Mouse (Mus musculus): ENCODE results near the gene 6430550D23Rik. TPM values are rescaled to one million over a fixed set of nuclear protein-coding genes. Genes with fewer than 3 reads are reported as not detected.

Gene 6430550D23Rik
- polyA plus RNA-seq (2014; fragmentation: Nextera tagmentation; extraction: Ambion mirVana), result 0.47 and 1.7 TPM in 2 replicates

DNA sequence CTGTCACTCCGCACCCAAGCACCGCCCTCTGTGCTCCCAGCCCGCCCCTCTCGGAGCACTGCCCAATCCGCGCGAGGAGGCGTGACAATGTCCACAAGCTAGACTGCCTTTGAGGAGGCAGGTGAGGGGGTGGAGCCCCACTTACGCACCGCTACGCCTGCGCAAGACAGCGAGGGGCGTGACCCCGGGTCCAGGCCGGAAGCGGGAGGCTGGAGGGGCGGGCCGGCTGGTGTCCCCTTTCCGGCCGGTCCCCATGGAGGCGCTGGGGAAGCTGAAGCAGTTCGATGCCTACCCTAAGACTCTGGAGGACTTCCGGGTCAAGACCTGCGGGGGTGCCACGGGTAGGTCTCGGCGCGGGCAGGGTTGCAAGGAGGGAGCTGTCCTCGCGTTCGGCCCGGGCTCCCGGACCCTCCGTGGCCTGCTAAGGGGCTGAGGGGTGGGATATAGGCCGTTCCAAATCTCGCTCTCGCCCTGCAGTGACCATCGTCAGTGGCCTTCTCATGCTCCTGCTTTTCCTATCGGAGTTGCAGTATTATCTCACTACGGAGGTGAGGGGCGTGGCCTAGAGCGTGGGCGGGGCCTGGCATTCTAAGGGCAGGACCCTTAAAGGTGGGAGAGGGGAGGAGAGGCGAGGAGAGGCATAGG is at the start of gene 6430550D23Rik, which contains the start of gene Ergic3:
TSS of gene 6430550D23Rik (minus strand) at position 90 of the 645 bp plus-strand sequence.
TSS of gene Ergic3 (plus strand) at position 158 of the 645 bp plus-strand sequence.
- no peaks in the 10 kb centered on the region for H3K27me3 ChIP-seq (ENCODE audit: control insufficient read depth, insufficient read depth, low read length)
- no peaks in the 10 kb centered on the region for H3K9me3 ChIP-seq (ENCODE audit: control insufficient read depth, low read length)
- WGBS, result under 1% methylated on average over 45 of the region's 45 CpGs
- H3K4me3 ChIP-seq (ENCODE audit: control insufficient read depth in 1 of 2, insufficient read depth in 1 of 2, low read depth in 1 of 2, low read length in 2 of 2), result peak within 1 kb of the TSS; percentile 73 to 76
- peaks cover 5 to 8% of the 10 kb centered on the region in 2 experiments; a peak in 2 of 4 replicates for H3K4me1 ChIP-seq (ENCODE audit: control insufficient read depth in 2 of 2, insufficient read depth in 2 of 2, low read length in 2 of 2)
- peaks cover 32% of the 10 kb centered on the region for H3K36me3 ChIP-seq (ENCODE audit: control insufficient read depth, insufficient read depth, low read length)
- peak within 1 kb of the TSS; percentile 81 for H3K9ac ChIP-seq (ENCODE audit: low read length)
- ATAC-seq (ENCODE audit: insufficient number of reproducible peaks, insufficient read depth, low FRiP score, low read depth), result peak; percentile 99
- peak within 1 kb of the TSS; percentile 74 for H3K4me2 ChIP-seq (ENCODE audit: low read length)
- H3K27ac ChIP-seq (replicated peaks in 1 of 2; ENCODE audit: control insufficient read depth in 1 of 2, insufficient read depth in 1 of 2, low read depth in 2 of 2, low read length in 2 of 2), result peak within 1 kb of the TSS; percentile 10 to 52; a peak in 2 of 4 replicates

DNA sequence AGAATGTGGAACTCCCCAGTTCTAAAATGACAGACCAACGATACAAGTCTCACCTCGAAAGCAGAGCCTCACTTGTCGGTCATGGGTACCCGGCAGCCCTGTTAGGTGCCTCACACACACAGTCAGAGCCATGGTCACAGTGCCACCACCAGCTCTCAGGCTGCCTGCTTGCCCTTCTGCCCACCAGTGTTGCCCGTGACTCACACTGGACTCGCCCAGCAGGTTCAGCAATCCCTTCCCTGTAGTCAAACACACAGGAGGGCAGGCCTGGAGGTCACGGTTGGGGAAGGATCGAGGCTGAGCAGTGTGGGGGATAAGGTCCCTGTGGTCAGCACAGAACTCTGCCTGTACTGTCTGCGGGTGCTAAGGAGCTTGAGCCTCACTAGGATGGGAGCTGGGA is 45.0 kb upstream of the 6430550D23Rik start, which contains the start of gene Fer1l4:
TSS of gene Fer1l4 (minus strand) at position 132 of the 400 bp plus-strand sequence.
- Histone ChIP-seq H3K27me3 (ENCODE audit: control insufficient read depth, insufficient read depth, low read length) (peaks cover 5% of the 10 kb centered on the region; the same call in 1 of the 2 replicates), H3K4me3 (ENCODE audit: control insufficient read depth in 1 of 2, insufficient read depth in 1 of 2, low read depth in 1 of 2, low read length in 2 of 2) (no peak within 1 kb of the TSS), H3K27ac (replicated peaks in 1 of 2; ENCODE audit: control insufficient read depth in 1 of 2, insufficient read depth in 1 of 2, low read depth in 2 of 2, low read length in 2 of 2) (no peak within 1 kb of the TSS), H3K9me3 (ENCODE audit: control insufficient read depth, low read length) (no peaks in the 10 kb centered on the region), H3K9ac (ENCODE audit: low read length) (no peak within 1 kb of the TSS), H3K36me3 (ENCODE audit: control insufficient read depth, insufficient read depth, low read length) (no peaks in the 10 kb centered on the region), H3K4me1 (ENCODE audit: control insufficient read depth in 2 of 2, insufficient read depth in 2 of 2, low read length in 2 of 2) (no peaks in the 10 kb centered on the region), H3K4me2 (ENCODE audit: low read length) (no peak within 1 kb of the TSS)
- no peak for ATAC-seq (ENCODE audit: insufficient number of reproducible peaks, insufficient read depth, low FRiP score, low read depth)
- 79% methylated on average over 9 of the region's 9 CpGs for WGBS

DNA sequence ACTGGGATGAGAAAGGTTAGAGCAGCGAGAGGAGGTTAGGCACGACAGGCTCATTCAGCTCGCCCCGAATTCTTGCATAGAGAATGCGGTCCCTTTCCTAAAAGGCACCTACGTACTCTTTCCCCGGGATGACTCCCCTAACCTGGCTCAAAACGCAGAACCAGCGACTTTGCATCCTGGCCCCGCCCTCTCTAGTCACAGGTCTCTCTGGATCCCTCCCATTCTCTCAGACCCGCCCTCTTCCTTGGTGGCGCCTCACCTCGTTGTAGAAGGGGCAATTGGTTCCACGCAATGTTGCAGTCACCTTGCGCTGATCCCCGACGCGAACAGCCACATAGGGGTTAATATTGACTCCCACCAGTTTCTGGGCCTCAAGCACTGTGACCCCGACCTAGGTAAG is 40.2 kb upstream of the 6430550D23Rik start:
- H3K36me3 ChIP-seq (ENCODE audit: control insufficient read depth, insufficient read depth, low read length), result no peaks in the 10 kb centered on the region
- no peak overlapping the region for H3K27ac ChIP-seq (replicated peaks in 1 of 2; ENCODE audit: control insufficient read depth in 1 of 2, insufficient read depth in 1 of 2, low read depth in 2 of 2, low read length in 2 of 2)
- no peaks in the 10 kb centered on the region for H3K9me3 ChIP-seq (ENCODE audit: control insufficient read depth, low read length)
- no peak overlapping the region for H3K9ac ChIP-seq (ENCODE audit: low read length)
- peak overlapping the region; percentile 34; the same call in 1 of the 2 replicates for H3K4me2 ChIP-seq (ENCODE audit: low read length)
- 10% methylated on average over 19 of the region's 19 CpGs for WGBS
- no peak overlapping the region for H3K4me3 ChIP-seq (ENCODE audit: control insufficient read depth in 1 of 2, insufficient read depth in 1 of 2, low read depth in 1 of 2, low read length in 2 of 2)
- no peak for ATAC-seq (ENCODE audit: insufficient number of reproducible peaks, insufficient read depth, low FRiP score, low read depth)
- H3K4me1 ChIP-seq (ENCODE audit: control insufficient read depth in 2 of 2, insufficient read depth in 2 of 2, low read length in 2 of 2), result no peaks in the 10 kb centered on the region
- peaks cover 20% of the 10 kb centered on the region for H3K27me3 ChIP-seq (ENCODE audit: control insufficient read depth, insufficient read depth, low read length)

DNA sequence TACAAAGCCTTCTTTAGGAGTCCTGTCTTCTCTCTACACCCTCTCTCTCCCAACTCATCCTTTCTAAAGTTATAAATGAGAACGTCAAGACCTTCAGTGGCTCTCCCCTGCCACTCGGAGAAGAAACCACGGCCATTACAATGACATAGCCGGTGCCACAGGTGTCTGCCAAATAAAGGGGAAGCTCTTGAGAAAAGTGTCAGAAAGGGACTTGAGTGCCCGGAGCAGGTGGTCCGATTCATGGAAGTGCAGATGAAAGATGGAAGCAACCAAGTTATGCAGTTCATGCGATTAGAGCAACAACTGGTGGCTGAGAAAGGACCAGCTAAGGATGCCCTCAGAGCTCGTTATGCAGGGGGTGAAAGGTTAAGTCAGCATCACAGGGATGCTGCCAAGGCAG is 35.1 kb upstream of the 6430550D23Rik start:
- no peak overlapping the region for H3K9ac ChIP-seq (ENCODE audit: low read length)
- peaks cover 16% of the 10 kb centered on the region for H3K27me3 ChIP-seq (ENCODE audit: control insufficient read depth, insufficient read depth, low read length)
- H3K4me3 ChIP-seq (ENCODE audit: control insufficient read depth in 1 of 2, insufficient read depth in 1 of 2, low read depth in 1 of 2, low read length in 2 of 2), result no peak overlapping the region
- ATAC-seq (ENCODE audit: insufficient number of reproducible peaks, insufficient read depth, low FRiP score, low read depth), result no peak
- no peaks in the 10 kb centered on the region for H3K9me3 ChIP-seq (ENCODE audit: control insufficient read depth, low read length)
- no peaks in the 10 kb centered on the region for H3K4me1 ChIP-seq (ENCODE audit: control insufficient read depth in 2 of 2, insufficient read depth in 2 of 2, low read length in 2 of 2)
- no peak overlapping the region for H3K27ac ChIP-seq (replicated peaks in 1 of 2; ENCODE audit: control insufficient read depth in 1 of 2, insufficient read depth in 1 of 2, low read depth in 2 of 2, low read length in 2 of 2)
- H3K36me3 ChIP-seq (ENCODE audit: control insufficient read depth, insufficient read depth, low read length), result no peaks in the 10 kb centered on the region
- WGBS, result 80% methylated on average over 8 of the region's 8 CpGs
- no peak overlapping the region for H3K4me2 ChIP-seq (ENCODE audit: low read length)

DNA sequence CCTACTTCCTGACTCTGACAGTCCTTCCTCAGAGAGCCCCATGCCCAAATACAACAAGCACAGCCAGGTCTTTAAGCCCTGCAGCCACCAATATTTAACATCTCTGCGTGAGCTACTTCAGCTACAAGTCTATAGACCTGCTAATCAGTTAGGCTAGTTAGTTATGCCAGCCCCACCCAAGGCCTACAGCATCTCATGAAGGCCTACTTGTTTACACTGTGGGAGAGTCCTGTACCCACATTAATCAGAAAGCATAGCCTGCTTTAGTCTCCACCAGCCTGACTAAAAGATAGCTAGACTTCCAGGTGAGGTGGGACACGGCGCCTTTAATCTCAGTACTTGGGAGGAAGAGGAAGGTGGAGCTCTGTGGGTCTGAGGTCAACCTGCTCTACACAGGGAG is 31.6 kb upstream of the 6430550D23Rik start:
- H3K9me3 ChIP-seq (ENCODE audit: control insufficient read depth, low read length), result no peaks in the 10 kb centered on the region
- no peaks in the 10 kb centered on the region for H3K36me3 ChIP-seq (ENCODE audit: control insufficient read depth, insufficient read depth, low read length)
- H3K4me3 ChIP-seq (ENCODE audit: control insufficient read depth in 1 of 2, insufficient read depth in 1 of 2, low read depth in 1 of 2, low read length in 2 of 2), result no peak overlapping the region
- 88% methylated on average over 3 of the region's 3 CpGs for WGBS
- H3K9ac ChIP-seq (ENCODE audit: low read length), result no peak overlapping the region
- no peak overlapping the region for H3K4me2 ChIP-seq (ENCODE audit: low read length)
- no peak overlapping the region for H3K27ac ChIP-seq (replicated peaks in 1 of 2; ENCODE audit: control insufficient read depth in 1 of 2, insufficient read depth in 1 of 2, low read depth in 2 of 2, low read length in 2 of 2)
- no peak for ATAC-seq (ENCODE audit: insufficient number of reproducible peaks, insufficient read depth, low FRiP score, low read depth)
- H3K4me1 ChIP-seq (ENCODE audit: control insufficient read depth in 2 of 2, insufficient read depth in 2 of 2, low read length in 2 of 2), result no peaks in the 10 kb centered on the region
- no peaks in the 10 kb centered on the region for H3K27me3 ChIP-seq (ENCODE audit: control insufficient read depth, insufficient read depth, low read length)

DNA sequence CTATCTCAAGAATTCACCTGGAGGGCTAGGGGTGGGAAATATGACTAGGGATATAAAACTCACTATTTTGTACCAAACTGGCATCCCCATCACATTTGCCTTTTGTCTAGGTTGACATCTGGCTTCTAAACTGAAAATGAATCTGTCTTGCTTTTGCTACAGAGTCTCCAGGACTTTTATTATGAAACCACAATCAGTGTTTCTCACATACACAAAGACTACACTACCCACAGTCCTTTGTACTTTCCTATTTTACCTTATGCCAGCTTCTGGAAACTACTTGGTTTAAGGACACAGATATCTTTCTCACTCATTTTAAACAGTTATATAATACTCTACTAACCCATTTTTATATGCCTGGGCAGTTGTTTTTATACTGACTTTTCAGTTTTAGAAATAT is 17.7 kb upstream of the 6430550D23Rik start:
- Histone ChIP-seq H3K36me3 (ENCODE audit: control insufficient read depth, insufficient read depth, low read length) (no peaks in the 10 kb centered on the region), H3K4me3 (ENCODE audit: control insufficient read depth in 1 of 2, insufficient read depth in 1 of 2, low read depth in 1 of 2, low read length in 2 of 2) (no peak overlapping the region), H3K4me1 (ENCODE audit: control insufficient read depth in 2 of 2, insufficient read depth in 2 of 2, low read length in 2 of 2) (no peaks in the 10 kb centered on the region), H3K9ac (ENCODE audit: low read length) (no peak overlapping the region), H3K27me3 (ENCODE audit: control insufficient read depth, insufficient read depth, low read length) (no peaks in the 10 kb centered on the region), H3K9me3 (ENCODE audit: control insufficient read depth, low read length) (no peaks in the 10 kb centered on the region), H3K27ac (replicated peaks in 1 of 2; ENCODE audit: control insufficient read depth in 1 of 2, insufficient read depth in 1 of 2, low read depth in 2 of 2, low read length in 2 of 2) (no peak overlapping the region), H3K4me2 (ENCODE audit: low read length) (no peak overlapping the region)
- ATAC-seq (ENCODE audit: insufficient number of reproducible peaks, insufficient read depth, low FRiP score, low read depth), result no peak

DNA sequence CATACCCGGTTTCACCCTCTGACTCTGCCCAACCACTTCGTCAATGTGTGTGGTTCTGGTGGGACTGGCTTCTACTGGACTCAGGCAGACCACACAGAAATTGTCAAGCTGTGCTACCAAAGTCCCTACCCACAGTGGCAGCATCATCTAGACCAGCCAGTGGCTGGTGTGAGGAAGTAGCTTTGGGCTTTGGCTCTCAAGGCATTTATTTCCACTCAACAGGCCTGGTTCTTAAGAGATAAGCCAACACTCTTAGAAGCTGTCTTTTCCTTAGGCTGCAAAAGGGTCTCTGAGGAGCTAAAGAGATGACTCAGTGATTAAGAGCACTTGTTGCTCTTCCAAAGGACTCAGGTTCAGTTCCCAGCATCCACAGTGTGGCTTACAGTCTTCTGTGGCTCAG is 14.0 kb upstream of the 6430550D23Rik start:
- 84% methylated on average over 2 of the region's 2 CpGs for WGBS
- no peaks in the 10 kb centered on the region for H3K4me1 ChIP-seq (ENCODE audit: control insufficient read depth in 2 of 2, insufficient read depth in 2 of 2, low read length in 2 of 2)

DNA sequence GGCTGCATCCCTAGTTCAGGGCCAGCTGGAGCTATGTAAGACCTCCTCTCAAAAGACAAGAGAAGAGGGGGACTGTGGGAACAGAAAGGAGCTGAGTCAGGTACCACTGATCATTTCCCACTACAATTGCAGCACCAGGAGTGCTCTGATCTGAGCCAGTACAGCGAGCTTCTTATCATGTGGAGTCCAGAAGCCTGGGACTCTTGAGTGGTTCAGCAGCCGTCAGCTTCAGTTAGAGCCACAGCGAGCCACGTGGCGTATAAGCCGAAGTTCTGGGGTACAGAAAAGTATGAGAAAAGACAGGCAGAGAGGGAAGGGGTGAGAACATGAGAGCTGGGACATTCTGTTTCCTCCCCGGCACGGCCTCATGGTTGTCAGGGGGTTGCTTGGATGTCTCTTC is 13.4 kb upstream of the 6430550D23Rik start:
- Histone ChIP-seq H3K27me3 (ENCODE audit: control insufficient read depth, insufficient read depth, low read length) (no peaks in the 10 kb centered on the region), H3K36me3 (ENCODE audit: control insufficient read depth, insufficient read depth, low read length) (peaks cover 33% of the 10 kb centered on the region), H3K4me3 (ENCODE audit: control insufficient read depth in 1 of 2, insufficient read depth in 1 of 2, low read depth in 1 of 2, low read length in 2 of 2) (no peak overlapping the region), H3K4me1 (ENCODE audit: control insufficient read depth in 2 of 2, insufficient read depth in 2 of 2, low read length in 2 of 2) (no peaks in the 10 kb centered on the region), H3K9ac (ENCODE audit: low read length) (no peak overlapping the region), H3K9me3 (ENCODE audit: control insufficient read depth, low read length) (no peaks in the 10 kb centered on the region), H3K27ac (replicated peaks in 1 of 2; ENCODE audit: control insufficient read depth in 1 of 2, insufficient read depth in 1 of 2, low read depth in 2 of 2, low read length in 2 of 2) (no peak overlapping the region), H3K4me2 (ENCODE audit: low read length) (no peak overlapping the region)
- WGBS, result 48% methylated on average over 8 of the region's 8 CpGs
- ATAC-seq (ENCODE audit: insufficient number of reproducible peaks, insufficient read depth, low FRiP score, low read depth), result no peak

More for the DNA sequence above, 14.0 kb upstream of the 6430550D23Rik start:
- H3K4me3 ChIP-seq (ENCODE audit: control insufficient read depth in 1 of 2, insufficient read depth in 1 of 2, low read depth in 1 of 2, low read length in 2 of 2), result no peak overlapping the region
- H3K27ac ChIP-seq (replicated peaks in 1 of 2; ENCODE audit: control insufficient read depth in 1 of 2, insufficient read depth in 1 of 2, low read depth in 2 of 2, low read length in 2 of 2), result no peak overlapping the region
- no peaks in the 10 kb centered on the region for H3K27me3 ChIP-seq (ENCODE audit: control insufficient read depth, insufficient read depth, low read length)
- ATAC-seq (ENCODE audit: insufficient number of reproducible peaks, insufficient read depth, low FRiP score, low read depth), result no peak
- no peak overlapping the region for H3K4me2 ChIP-seq (ENCODE audit: low read length)
- H3K36me3 ChIP-seq (ENCODE audit: control insufficient read depth, insufficient read depth, low read length), result peaks cover 27% of the 10 kb centered on the region
- H3K9me3 ChIP-seq (ENCODE audit: control insufficient read depth, low read length), result no peaks in the 10 kb centered on the region
- H3K9ac ChIP-seq (ENCODE audit: low read length), result no peak overlapping the region

Data from heart, embryonic 14.5 days (tissue).